Mouse (Mus musculus): Measurements from ENCODE around the gene B3galnt1.

The B3galnt1 gene

GRCm38 (mm10) chr3:69563406-69563805, 35.4 kb downstream of the B3galnt1 start:
- no peak for DNase-seq (ENCODE audit: low spot score in 2 of 2)

GRCm38 (mm10) chr3:69561686-69562085, 37.1 kb downstream of the B3galnt1 start:
- no peak for DNase-seq (ENCODE audit: low spot score in 2 of 2)

- no peak for DNase-seq (ENCODE audit: low spot score in 2 of 2)
Measured at GRCm38 (mm10) chr3:69559975-69560330, 38.8 kb downstream of the B3galnt1 start.

- no peak for DNase-seq (ENCODE audit: low spot score in 2 of 2)
Measured at GRCm38 (mm10) chr3:69559316-69559974, 39.3 kb downstream of the B3galnt1 start.

GRCm38 (mm10) chr3:69556092-69556778, 42.5 kb downstream of the B3galnt1 start:
- DNase-seq (ENCODE audit: low spot score in 2 of 2): no peak

- DNase-seq (ENCODE audit: low spot score in 2 of 2): no peak
Measured at GRCm38 (mm10) chr3:69555511-69555910, 43.2 kb downstream of the B3galnt1 start.

GRCm38 (mm10) chr3:69549602-69550001, 49.2 kb downstream of the B3galnt1 start:
- no peak for DNase-seq (ENCODE audit: low spot score in 2 of 2)

GRCm38 (mm10) chr3:69548704-69549455, 49.9 kb downstream of the B3galnt1 start:
- no peak for DNase-seq (ENCODE audit: low spot score in 2 of 2)

- no peak for DNase-seq (ENCODE audit: low spot score in 2 of 2)
Measured at GRCm38 (mm10) chr3:69545017-69545416, 53.7 kb downstream of the B3galnt1 start.

GRCm38 (mm10) chr3:69543730-69544129, 55.0 kb downstream of the B3galnt1 start:
- DNase-seq (ENCODE audit: low spot score in 2 of 2): no peak

GRCm38 (mm10) chr3:69542962-69543361, 55.8 kb downstream of the B3galnt1 start:
- no peak for DNase-seq (ENCODE audit: low spot score in 2 of 2)

GRCm38 (mm10) chr3:69535941-69536647, 62.7 kb downstream of the B3galnt1 start:
- no peak for DNase-seq (ENCODE audit: low spot score in 2 of 2)

- no peak for DNase-seq (ENCODE audit: low spot score in 2 of 2)
Measured at GRCm38 (mm10) chr3:69535486-69535885, 63.3 kb downstream of the B3galnt1 start.

GRCm38 (mm10) chr3:69532687-69533086, 66.1 kb downstream of the B3galnt1 start:
- DNase-seq (ENCODE audit: low spot score in 2 of 2): no peak

- DNase-seq (ENCODE audit: low spot score in 2 of 2): no peak
Measured at GRCm38 (mm10) chr3:69531511-69531910, 67.2 kb downstream of the B3galnt1 start.

GRCm38 (mm10) chr3:69529576-69529975, 69.2 kb downstream of the B3galnt1 start:
- DNase-seq (ENCODE audit: low spot score in 2 of 2): no peak

GRCm38 (mm10) chr3:69527384-69527783, 71.4 kb downstream of the B3galnt1 start:
- DNase-seq (ENCODE audit: low spot score in 2 of 2): no peak

- DNase-seq (ENCODE audit: low spot score in 2 of 2): no peak
Measured at GRCm38 (mm10) chr3:69525072-69525529, 73.7 kb downstream of the B3galnt1 start.

GRCm38 (mm10) chr3:69524356-69525071, 74.2 kb downstream of the B3galnt1 start:
- no peak for DNase-seq (ENCODE audit: low spot score in 2 of 2)
